Mouse (Mus musculus) kidney, embryonic 14.5 days (tissue): ENCODE measurements around the gene Krt82. TPM values are rescaled to one million over a fixed set of nuclear protein-coding genes. Genes with fewer than 3 reads are reported as not detected.

Experiments
- ATAC-seq: fragments of 200-750 bp; cut with Nextera tagmentation; 2 replicates; pipeline ENCODE4 v1.8.0; 2017; ENCODE audit warnings: moderate number of reproducible peaks, mild to moderate bottlenecking, moderate TSS enrichment, moderate library complexity; ENCODE audit not compliant: low FRiP score, low TSS enrichment
- H3K27ac ChIP-seq: fragments of 300-500 bp; sonication (generic); 2 replicates; pipeline ENCODE4 v1.5.1; 2014; ENCODE audit warnings: low read depth, mild to moderate bottlenecking, low read length, moderate library complexity, mixed read lengths
- H3K27me3 ChIP-seq: fragments of 300-500 bp; sonication (generic); 2 replicates; pipeline ENCODE4 v1.6.1; 2014; ENCODE audit warnings: mild to moderate bottlenecking, low read length; ENCODE audit not compliant: control insufficient read depth, insufficient read depth
- H3K36me3 ChIP-seq: fragments of 300-500 bp; sonication (generic); 2 replicates; pipeline ENCODE4 v1.6.1; 2014; ENCODE audit warnings: low read length, mixed read lengths; ENCODE audit not compliant: control insufficient read depth, insufficient read depth
- H3K4me1 ChIP-seq: fragments of 300-500 bp; sonication (generic); 2 replicates; pipeline ENCODE4 v1.6.1; 2014; ENCODE audit warnings: low read length, mixed read lengths; ENCODE audit not compliant: control insufficient read depth, insufficient read depth
- H3K4me2 ChIP-seq: fragments of 300-500 bp; sonication (generic); replicated peaks from 2 replicates; pipeline ENCODE4 v1.6.1; 2014; ENCODE audit warnings: low read depth, mild to moderate bottlenecking, low read length
- H3K4me3 ChIP-seq: fragments of 300-500 bp; sonication (generic); 2 replicates; pipeline ENCODE4 v1.5.1; 2014; ENCODE audit warnings: mild to moderate bottlenecking, low read length
- H3K9ac ChIP-seq: fragments of 300-500 bp; sonication (generic); 2 replicates; pipeline ENCODE4 v1.6.1; 2014; ENCODE audit warnings: low read depth, mild to moderate bottlenecking, low read length, moderate library complexity
- H3K9me3 ChIP-seq: fragments of 300-500 bp; sonication (generic); 2 replicates; pipeline ENCODE4 v1.6.1; 2016; ENCODE audit warnings: low read length; ENCODE audit not compliant: control insufficient read depth
- WGBS: fragments of 180-500 bp; shearing (Covaris S2); extraction: QIAGEN DNeasy Blood & Tissue Kit; methylation state at CpG from one replicate; pipeline ENCODE4 v1.1.7; 2014; 5-methylcytosine and 5-hydroxymethylcytosine counted together
- polyA plus RNA-seq: library from polyadenylated mRNA; unstranded; fragments of >200 nt; fragmentation: Nextera tagmentation; extraction: Ambion mirVana; gene quantifications from 2 replicates; pipeline ENCODE4 v1.2.1, GENCODE M21; 2014

Krt82 gene
- polyA plus RNA-seq, 1 experiment from 2014 or later, result not detected

DNA sequence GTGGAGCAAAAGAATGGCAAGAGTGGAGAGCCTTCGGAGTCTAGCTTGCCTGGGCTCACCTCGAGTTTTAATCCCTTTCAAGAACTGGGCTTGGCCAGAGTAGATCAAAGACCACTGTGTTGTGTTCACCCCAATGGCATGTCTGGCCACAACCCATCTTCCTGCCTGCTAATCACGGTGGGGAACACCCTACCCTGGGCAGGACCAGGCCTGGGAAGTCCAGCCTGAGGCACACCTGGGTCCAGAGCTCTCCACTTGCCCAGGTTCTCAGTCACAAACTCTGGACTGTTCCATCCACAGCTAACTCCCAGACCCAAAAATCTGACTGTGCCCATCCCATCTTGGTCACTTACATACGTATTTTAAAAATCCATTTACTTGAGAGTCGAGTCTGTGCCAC, 12.4 kb upstream of the Krt82 start, which contains the start of gene Krt90:
Gene Krt90 (minus strand): TSS at position 101 of the 400 bp plus-strand sequence.
- 70% methylated on average over 5 of the region's 5 CpGs for WGBS
- Histone ChIP-seq H3K27me3 (no peaks in the 10 kb centered on the region), H3K9ac (no peak within 1 kb of the TSS), H3K36me3 (no peaks in the 10 kb centered on the region), H3K27ac (no peak within 1 kb of the TSS), H3K4me1 (0 out of 2 replicates have a peak, but pooled peaks cover 6% of the 10 kb centered on the region), H3K9me3 (no peaks in the 10 kb centered on the region), H3K4me3 (no peak within 1 kb of the TSS), H3K4me2 (no peak within 1 kb of the TSS)
- no peak for ATAC-seq

DNA sequence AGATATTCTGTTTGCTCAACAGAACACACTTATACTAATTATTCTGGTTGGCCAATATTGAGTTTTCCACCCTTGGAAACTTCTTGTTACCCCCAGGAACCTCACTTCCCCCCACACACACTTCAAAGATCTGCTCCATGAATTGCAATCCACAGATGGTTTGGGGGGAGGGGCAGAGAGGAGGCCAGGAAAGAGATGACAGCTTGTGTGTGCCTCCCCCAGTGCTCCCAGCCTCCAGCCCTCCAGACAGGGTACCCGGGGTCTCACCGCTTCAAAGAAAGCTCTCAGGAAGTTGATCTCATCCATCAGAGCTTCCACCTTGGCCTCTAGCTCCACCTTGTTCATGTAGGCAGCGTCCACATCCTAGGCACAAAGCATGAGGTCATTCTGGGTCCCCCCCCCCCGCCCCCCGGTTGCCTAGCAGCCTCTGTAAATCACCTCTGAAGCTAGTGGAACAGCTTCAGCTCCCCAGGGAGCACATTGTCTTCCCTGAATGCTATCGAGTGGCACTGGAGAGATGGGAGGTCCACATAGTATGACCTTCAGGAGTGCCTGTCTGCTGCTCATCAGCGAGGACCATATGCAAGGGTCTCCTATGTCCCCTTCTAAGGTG, 7.7 kb upstream of the Krt82 start:
- Histone ChIP-seq H3K4me3 (no peak overlapping the region), H3K4me1 (0 out of 2 replicates have a peak, but pooled peaks cover 6% of the 10 kb centered on the region), H3K27me3 (0 out of 2 replicates have a peak, but pooled peaks cover 3% of the 10 kb centered on the region), H3K36me3 (no peaks in the 10 kb centered on the region), H3K9ac (no peak overlapping the region), H3K4me2 (no peak overlapping the region), H3K27ac (no peak overlapping the region), H3K9me3 (no peaks in the 10 kb centered on the region)
- peak; percentile 39 for ATAC-seq
- 5% methylated on average over 7 of the region's 7 CpGs for WGBS

DNA sequence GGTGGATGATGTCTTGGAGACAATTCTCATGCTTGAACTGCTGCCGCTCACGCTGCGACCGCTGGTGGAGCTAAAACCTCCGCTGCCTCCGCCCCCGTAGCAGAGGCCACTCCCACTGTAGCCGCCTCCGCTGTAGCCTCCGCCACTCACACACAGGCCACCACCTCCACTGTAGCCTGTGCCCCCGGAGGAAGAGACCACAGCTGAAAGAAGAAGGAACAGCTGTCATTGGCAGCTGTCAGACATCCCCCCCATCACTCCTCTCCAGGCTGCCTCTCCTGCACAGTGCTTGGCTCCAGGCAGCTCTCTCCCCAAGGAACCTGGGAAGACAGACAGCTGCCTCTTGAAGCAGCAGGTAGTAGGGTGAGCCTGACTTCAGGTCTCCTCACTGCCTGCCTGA, 2.7 kb upstream of the Krt82 start:
- Histone ChIP-seq H3K9me3 (no peaks in the 10 kb centered on the region), H3K36me3 (no peaks in the 10 kb centered on the region), H3K9ac (no peak overlapping the region), H3K27me3 (peaks cover 9% of the 10 kb centered on the region), H3K4me3 (no peak overlapping the region), H3K4me1 (0 out of 2 replicates have a peak, but pooled peaks cover 3% of the 10 kb centered on the region), H3K4me2 (0 out of 2 replicates have a peak overlapping the region, but pooled peaks have one; percentile 15), H3K27ac (no peak overlapping the region)
- 0% methylated on average over 11 of the region's 11 CpGs for WGBS
- peak; percentile 81 for ATAC-seq

DNA sequence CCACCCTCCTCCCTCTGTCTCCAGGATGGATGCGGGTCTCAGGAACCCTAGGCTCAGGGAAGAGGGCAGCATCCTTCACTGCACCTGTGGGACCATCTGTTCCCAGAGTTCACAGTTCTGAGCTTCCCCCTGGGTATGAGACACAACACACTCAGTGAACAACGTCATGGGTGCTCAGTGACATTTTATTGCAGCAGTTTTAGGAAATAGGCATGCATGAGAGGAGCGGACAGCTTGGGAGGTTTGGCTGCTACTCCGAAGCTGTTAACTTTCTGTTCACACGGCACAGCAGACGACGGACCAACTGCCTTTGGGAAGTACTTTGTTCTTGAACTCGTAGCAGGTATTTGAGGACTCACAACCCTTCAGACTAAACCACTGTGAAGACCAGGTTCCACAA, 1.7 kb upstream of the Krt82 start:
- Histone ChIP-seq H3K4me3 (no peak overlapping the region), H3K9ac (no peak overlapping the region), H3K27ac (no peak overlapping the region), H3K27me3 (peaks cover 9% of the 10 kb centered on the region), H3K36me3 (no peaks in the 10 kb centered on the region), H3K4me1 (no peaks in the 10 kb centered on the region), H3K9me3 (no peaks in the 10 kb centered on the region), H3K4me2 (no peak overlapping the region)
- WGBS, result 47% methylated on average over 8 of the region's 8 CpGs
- ATAC-seq, result no peak

DNA sequence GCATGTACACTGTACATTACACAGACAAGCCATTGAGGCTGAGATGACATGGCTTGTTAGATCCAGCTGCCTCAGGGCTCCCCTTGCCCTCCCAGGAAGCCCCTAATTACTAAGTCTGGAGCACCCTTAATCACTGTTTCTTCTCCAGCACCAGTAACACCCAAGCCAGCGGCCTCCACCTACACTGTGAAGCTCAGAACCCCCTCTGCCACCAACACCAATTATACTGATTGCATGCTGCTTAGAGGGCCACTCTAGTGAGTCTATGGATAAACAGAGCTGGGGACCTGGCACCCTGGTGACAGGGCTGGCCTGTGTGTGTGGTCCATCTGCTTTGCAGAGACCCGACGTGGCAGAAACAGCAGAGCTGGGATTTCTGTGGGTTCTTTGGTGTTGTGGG, 6.0 kb downstream of the Krt82 start:
- H3K27ac ChIP-seq, result no peak overlapping the region
- no peaks in the 10 kb centered on the region for H3K36me3 ChIP-seq

DNA sequence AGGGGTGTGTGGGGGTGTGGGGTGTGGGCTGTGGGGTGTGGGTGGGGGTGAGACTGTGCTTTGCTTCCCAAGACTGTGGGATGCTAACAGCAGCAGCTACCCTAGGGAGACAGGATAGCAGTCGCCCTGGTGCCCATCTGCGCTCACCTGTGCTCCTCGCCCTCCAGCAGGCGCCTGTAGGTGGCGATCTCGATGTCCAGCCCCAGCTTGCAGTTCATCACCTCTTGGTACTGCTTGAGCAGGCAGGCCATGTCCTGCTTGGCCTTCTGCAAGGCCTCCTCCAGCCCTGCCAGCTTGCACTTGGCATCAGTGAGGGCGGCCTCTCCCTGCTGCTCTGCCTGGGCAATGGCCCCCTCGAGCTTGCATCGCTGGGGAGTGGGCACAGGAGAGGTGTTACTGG, 7.9 kb downstream of the Krt82 start:
- no peaks in the 10 kb centered on the region for H3K36me3 ChIP-seq
- H3K27ac ChIP-seq, result no peak overlapping the region
- H3K4me1 ChIP-seq, result peaks cover 8% of the 10 kb centered on the region; the same call in 1 of the 2 replicates
- H3K27me3 ChIP-seq, result no peaks in the 10 kb centered on the region
- no peak for ATAC-seq
- H3K9me3 ChIP-seq, result no peaks in the 10 kb centered on the region
- H3K9ac ChIP-seq, result no peak overlapping the region
- WGBS, result 65% methylated on average over 9 of the region's 9 CpGs
- no peak overlapping the region for H3K4me2 ChIP-seq
- no peak overlapping the region for H3K4me3 ChIP-seq

More for the DNA sequence above, 6.0 kb downstream of the Krt82 start:
- WGBS, result 62% methylated on average over 3 of the region's 3 CpGs
- Histone ChIP-seq H3K4me3 (no peak overlapping the region), H3K9ac (no peak overlapping the region), H3K9me3 (no peaks in the 10 kb centered on the region), H3K4me1 (peaks cover 3% of the 10 kb centered on the region; the same call in 1 of the 2 replicates), H3K4me2 (no peak overlapping the region), H3K27me3 (no peaks in the 10 kb centered on the region)
- ATAC-seq, result no peak

DNA sequence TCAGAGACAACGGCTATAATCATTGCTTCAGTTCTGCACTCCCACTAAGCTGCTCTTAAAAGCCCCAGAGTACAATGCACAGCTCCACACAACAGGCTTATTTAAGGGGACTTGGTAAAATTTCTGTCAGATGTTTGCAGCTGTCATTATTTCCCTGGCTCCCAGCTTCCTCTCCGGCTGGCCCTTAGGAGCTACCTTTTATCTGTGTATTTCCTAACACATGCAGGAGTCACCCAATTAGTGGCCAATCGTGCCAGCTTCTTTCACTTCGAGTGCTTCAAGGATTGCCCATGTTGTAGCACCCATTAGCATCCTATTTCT, 11.9 kb downstream of the Krt82 start:
- H3K4me2 ChIP-seq, result no peak overlapping the region
- no peaks in the 10 kb centered on the region for H3K27me3 ChIP-seq
- no peak overlapping the region for H3K4me3 ChIP-seq
- no peaks in the 10 kb centered on the region for H3K9me3 ChIP-seq
- H3K4me1 ChIP-seq, result peaks cover 16% of the 10 kb centered on the region
- no peak for ATAC-seq
- H3K27ac ChIP-seq, result no peak overlapping the region
- H3K9ac ChIP-seq, result no peak overlapping the region
- H3K36me3 ChIP-seq, result no peaks in the 10 kb centered on the region
- WGBS, result 37% methylated on average over 4 of the region's 4 CpGs

DNA sequence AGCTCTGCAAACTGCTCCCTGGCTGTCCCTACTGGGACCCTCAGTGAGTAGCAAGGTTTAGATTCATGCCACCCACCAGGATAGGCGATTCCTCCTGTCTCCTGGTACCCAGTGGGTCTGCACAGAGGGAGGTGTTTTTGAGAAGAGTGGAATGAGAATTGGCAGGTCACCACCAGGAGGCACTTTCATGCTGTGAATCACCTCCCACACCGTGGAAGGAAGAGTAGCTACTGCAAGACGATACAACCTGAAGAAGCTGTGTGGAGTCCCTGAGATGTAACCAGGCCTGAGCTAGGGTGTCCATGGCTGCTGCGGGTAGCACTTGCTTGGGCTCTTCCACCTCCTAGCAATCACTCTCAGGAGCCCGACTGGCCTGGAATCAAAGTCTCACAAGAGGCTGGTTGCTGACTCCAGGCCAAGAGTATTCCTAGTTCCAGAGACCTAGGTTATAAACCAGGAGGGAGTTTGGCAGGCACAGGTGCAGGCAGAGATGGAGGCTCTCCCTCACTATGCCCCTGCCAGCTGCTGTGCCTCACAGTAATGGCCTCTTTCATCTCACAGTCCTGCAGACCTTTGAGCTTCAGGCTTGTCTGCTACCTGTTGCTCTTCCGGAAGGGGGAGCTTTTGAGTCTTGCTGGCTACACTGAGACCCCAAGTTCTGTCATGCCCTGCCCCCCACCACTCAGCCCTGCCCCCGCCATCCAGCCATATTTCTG, 12.4 kb downstream of the Krt82 start:
- Histone ChIP-seq H3K4me3 (no peak overlapping the region), H3K4me1 (peaks cover 16% of the 10 kb centered on the region), H3K36me3 (no peaks in the 10 kb centered on the region), H3K9me3 (no peaks in the 10 kb centered on the region), H3K4me2 (no peak overlapping the region), H3K9ac (no peak overlapping the region), H3K27ac (no peak overlapping the region), H3K27me3 (no peaks in the 10 kb centered on the region)
- WGBS, result 34% methylated on average over 7 of the region's 7 CpGs
- ATAC-seq, result no peak; the same call in 1 of the 2 replicates
